Mouse (Mus musculus) testis, adult 2 months (tissue): Measurements from ENCODE around the gene Cux2. TPM values are rescaled to one million over a fixed set of nuclear protein-coding genes. Genes with fewer than 3 reads are reported as not detected.

ENCODE experiments used
- H3K27ac ChIP-seq: fragments of 200-500 bp; 2 replicates; pipeline ENCODE4 v1.5.1; 2012; ENCODE audit warnings: low read depth, low read length; ENCODE audit not compliant: control insufficient read depth, insufficient read depth
- H3K27me3 ChIP-seq: fragments of 200-500 bp; 2 replicates; pipeline ENCODE4 v1.6.1; 2012; ENCODE audit warnings: mild to moderate bottlenecking, low read length, moderate library complexity; ENCODE audit not compliant: control insufficient read depth, insufficient read depth
- H3K36me3 ChIP-seq: fragments of 200-500 bp; 2 replicates; pipeline ENCODE4 v1.6.1; 2012; ENCODE audit warnings: mild to moderate bottlenecking, low read length; ENCODE audit not compliant: control insufficient read depth, insufficient read depth
- H3K4me1 ChIP-seq: fragments of 200-500 bp; 2 replicates; pipeline ENCODE4 v1.6.1; 2012; ENCODE audit warnings: low read length; ENCODE audit not compliant: control insufficient read depth, insufficient read depth
- H3K4me3 ChIP-seq: fragments of 200-500 bp; 2 replicates; pipeline ENCODE4 v1.5.1; 2012; ENCODE audit warnings: low read depth, mild to moderate bottlenecking, low read length, moderate library complexity, mixed read lengths; ENCODE audit not compliant: control insufficient read depth
- CTCF ChIP-seq: fragments of 200-500 bp; IDR thresholded peaks from 2 replicates; pipeline ENCODE4 v1.5.1; 2012; ENCODE audit warnings: low read depth, mild to moderate bottlenecking, inconsistent platforms, low read length, moderate library complexity; ENCODE audit not compliant: control insufficient read depth, insufficient read depth, insufficient replicate concordance
- POLR2A ChIP-seq: fragments of 200-500 bp; IDR thresholded peaks from 2 replicates; pipeline ENCODE4 v1.6.1; 2012; ENCODE audit warnings: low read depth, mild to moderate bottlenecking, inconsistent platforms, low read length, moderate library complexity; ENCODE audit not compliant: control insufficient read depth
- polyA plus RNA-seq: library from polyadenylated mRNA; depleted of rRNA; stranded (reverse); fragments of >200 nt; gene quantifications from 2 replicates; pipeline ENCODE4 v1.2.3, GENCODE M21; 2012

The Cux2 gene
- polyA plus RNA-seq, 1 experiment = 7.5 TPM

- H3K4me1 ChIP-seq = peaks cover 7% of the 10 kb centered on the region; the same call in 1 of the 2 replicates
- no peaks in the 10 kb centered on the region for H3K27me3 ChIP-seq
- H3K4me3 ChIP-seq = no peak overlapping the region
- no peaks in the 10 kb centered on the region for H3K36me3 ChIP-seq
- TF ChIP-seq CTCF (no peak), POLR2A (no peak)
- no peak overlapping the region for H3K27ac ChIP-seq
Observed at GRCm38 (mm10) chr5:121976331-121976730, 73.6 kb downstream of the Cux2 start.

GRCm38 (mm10) chr5:121973541-121973940 lies 76.4 kb downstream of the Cux2 start:
- TF ChIP-seq CTCF = no peak
- TF ChIP-seq POLR2A = no peak
- Histone ChIP-seq H3K4me3 (no peak overlapping the region), H3K27ac (no peak overlapping the region), H3K4me1 (peaks cover 7% of the 10 kb centered on the region; the same call in 1 of the 2 replicates), H3K36me3 (no peaks in the 10 kb centered on the region), H3K27me3 (no peaks in the 10 kb centered on the region)

GRCm38 (mm10) chr5:121972680-121973192 lies 77.2 kb downstream of the Cux2 start:
- H3K27ac ChIP-seq = peak overlapping the region; percentile 3; the same call in 1 of the 2 replicates
- peaks cover 7% of the 10 kb centered on the region; the same call in 1 of the 2 replicates for H3K4me1 ChIP-seq
- TF ChIP-seq CTCF (no peak), POLR2A (peak; percentile 58; the same call in 1 of the 2 replicates)
- H3K27me3 ChIP-seq = no peaks in the 10 kb centered on the region
- H3K4me3 ChIP-seq = peak overlapping the region; percentile 65
- no peaks in the 10 kb centered on the region for H3K36me3 ChIP-seq

- no peak for TF ChIP-seq POLR2A
- no peak for TF ChIP-seq CTCF
- peaks cover 7% of the 10 kb centered on the region; the same call in 1 of the 2 replicates for H3K4me1 ChIP-seq
- H3K27me3 ChIP-seq = no peaks in the 10 kb centered on the region
- no peaks in the 10 kb centered on the region for H3K36me3 ChIP-seq
- no peak overlapping the region for H3K27ac ChIP-seq
- no peak overlapping the region for H3K4me3 ChIP-seq
Observed at GRCm38 (mm10) chr5:121968999-121969398, 80.9 kb downstream of the Cux2 start.

- TF ChIP-seq CTCF (no peak), POLR2A (no peak)
- no peak overlapping the region for H3K4me3 ChIP-seq
- H3K4me1 ChIP-seq = peaks cover 5% of the 10 kb centered on the region; the same call in 1 of the 2 replicates
- H3K27me3 ChIP-seq = no peaks in the 10 kb centered on the region
- no peaks in the 10 kb centered on the region for H3K36me3 ChIP-seq
- no peak overlapping the region for H3K27ac ChIP-seq
Observed at GRCm38 (mm10) chr5:121968416-121968815, 81.5 kb downstream of the Cux2 start.

GRCm38 (mm10) chr5:121967520-121967919 lies 82.4 kb downstream of the Cux2 start:
- peaks cover 2% of the 10 kb centered on the region; the same call in 1 of the 2 replicates for H3K4me1 ChIP-seq
- TF ChIP-seq CTCF = no peak
- TF ChIP-seq POLR2A = no peak
- H3K27me3 ChIP-seq = no peaks in the 10 kb centered on the region
- no peak overlapping the region for H3K4me3 ChIP-seq
- no peaks in the 10 kb centered on the region for H3K36me3 ChIP-seq
- H3K27ac ChIP-seq = no peak overlapping the region

- Histone ChIP-seq H3K27ac (no peak overlapping the region), H3K4me1 (no peaks in the 10 kb centered on the region), H3K27me3 (no peaks in the 10 kb centered on the region), H3K4me3 (no peak overlapping the region), H3K36me3 (no peaks in the 10 kb centered on the region)
- TF ChIP-seq CTCF (no peak), POLR2A (no peak)
Observed at GRCm38 (mm10) chr5:121966940-121967339, 83.0 kb downstream of the Cux2 start.

GRCm38 (mm10) chr5:121962974-121963373 lies 86.9 kb downstream of the Cux2 start:
- Histone ChIP-seq H3K4me3 (no peak overlapping the region), H3K36me3 (no peaks in the 10 kb centered on the region), H3K27ac (no peak overlapping the region), H3K27me3 (no peaks in the 10 kb centered on the region), H3K4me1 (no peaks in the 10 kb centered on the region)
- TF ChIP-seq CTCF = no peak
- no peak for TF ChIP-seq POLR2A
